Mouse (Mus musculus): ENCODE data around the gene Atp8b3.

DNA sequence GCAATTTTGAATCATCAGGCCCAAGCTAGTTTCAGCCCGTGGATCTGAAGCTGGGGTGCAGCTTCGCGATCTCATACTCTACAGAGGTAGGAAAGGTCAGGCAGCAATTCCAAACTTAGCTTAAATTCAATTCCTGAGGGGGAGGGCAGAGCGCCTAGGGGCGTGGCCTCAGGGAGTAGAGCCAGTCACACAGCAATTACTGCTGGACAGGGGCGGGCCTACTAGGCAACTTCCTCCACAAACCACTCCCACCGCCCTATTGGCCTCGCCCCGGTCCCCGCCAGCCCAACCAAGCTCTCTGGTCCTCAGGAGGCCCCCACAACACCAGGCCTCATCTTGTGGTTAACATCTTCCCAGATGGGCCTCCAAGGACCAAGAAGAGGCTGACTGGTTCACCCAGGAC, 30.7 kb upstream of the Atp8b3 start:
- TF ChIP-seq EP300 (IDR thresholded peaks at IDR 0.05; ENCODE audit: low read depth) (no peak), CTCF (IDR thresholded peaks at IDR 0.05; ENCODE audit: low read depth) (no peak)

All from liver, postnatal 0 days (tissue).